Mouse (Mus musculus) stomach, postnatal 0 days (tissue): ENCODE measurements around the gene Ctnnbl1. TPM values are rescaled to one million over a fixed set of nuclear protein-coding genes. Genes with fewer than 3 reads are reported as not detected.

Experiments
- ATAC-seq: fragments of 200-750 bp; cut with Nextera tagmentation; 2 replicates; pipeline ENCODE4 v1.8.0; 2017; ENCODE audit not compliant: low FRiP score, low TSS enrichment
- DNase-seq: peaks from one replicate; pipeline ENCODE4 v3.0.0-alpha.2; 2016; ENCODE audit warnings: low spot score
- H3K27ac ChIP-seq: fragments of 300-500 bp; sonication (generic); replicated peaks from 2 replicates; pipeline ENCODE4 v1.5.1; 2014; ENCODE audit warnings: mild to moderate bottlenecking, control low read depth
- H3K27me3 ChIP-seq: fragments of 300-500 bp; sonication (generic); 2 replicates; pipeline ENCODE4 v1.6.1; 2014; ENCODE audit warnings: low read length; ENCODE audit not compliant: control insufficient read depth, insufficient read depth
- H3K36me3 ChIP-seq: fragments of 300-500 bp; sonication (generic); 2 replicates; pipeline ENCODE4 v1.6.1; 2014; ENCODE audit warnings: low read length, mixed read lengths; ENCODE audit not compliant: control insufficient read depth, insufficient read depth
- H3K4me1 ChIP-seq: fragments of 300-500 bp; sonication (generic); replicated peaks from 2 replicates; pipeline ENCODE4 v1.6.1; 2014; ENCODE audit warnings: antibody characterized with exemption; ENCODE audit not compliant: control insufficient read depth, insufficient read depth
- H3K4me2 ChIP-seq: fragments of 300-500 bp; sonication (generic); replicated peaks from 2 replicates; pipeline ENCODE4 v1.6.1; 2014; ENCODE audit warnings: low read depth, mild to moderate bottlenecking, control low read depth, moderate library complexity
- H3K4me3 ChIP-seq: fragments of 300-500 bp; sonication (generic); 2 replicates; pipeline ENCODE4 v1.5.1; 2014; ENCODE audit warnings: low read depth, low read length, control low read depth
- H3K9ac ChIP-seq: fragments of 300-500 bp; sonication (generic); 2 replicates; pipeline ENCODE4 v1.6.1; 2014; ENCODE audit warnings: mild to moderate bottlenecking, low read length, control low read depth, mixed read lengths
- H3K9me3 ChIP-seq: fragments of 300-500 bp; sonication (generic); 2 replicates; pipeline ENCODE4 v1.6.1; 2016; ENCODE audit warnings: low read length; ENCODE audit not compliant: control insufficient read depth
- CTCF ChIP-seq: IDR thresholded peaks from 2 replicates; pipeline ENCODE4 v1.5.1; 2016; ENCODE audit warnings: antibody characterized with exemption, low read depth, mild to moderate bottlenecking, moderate library complexity
- EP300 ChIP-seq: optimal IDR thresholded peaks from 2 replicates; pipeline ENCODE3; 2016; ENCODE audit warnings: antibody characterized with exemption
- WGBS: fragments of 180-500 bp; shearing (Covaris S2); extraction: QIAGEN DNeasy Blood & Tissue Kit; methylation state at CpG from one replicate; pipeline ENCODE4 v1.1.7; 2014; 5-methylcytosine and 5-hydroxymethylcytosine counted together
- polyA plus RNA-seq: library from polyadenylated mRNA; unstranded; fragments of >200 nt; fragmentation: Nextera tagmentation; extraction: Ambion mirVana; gene quantifications from 2 replicates; pipeline ENCODE4 v1.2.1, GENCODE M21; 2015

The Ctnnbl1 gene
- polyA plus RNA-seq, 1 experiment from 2014 or later, result 23.9 TPM

- H3K9me3 ChIP-seq, result no peaks in the 10 kb centered on the region
- no peak for DNase-seq
- TF ChIP-seq EP300, result no peak
- TF ChIP-seq CTCF, result no peak
- no peak overlapping the region for H3K4me2 ChIP-seq
- 77% methylated on average over 7 of the region's 7 CpGs for WGBS
- H3K27me3 ChIP-seq, result no peaks in the 10 kb centered on the region
- ATAC-seq, result no peak
- no peak overlapping the region for H3K27ac ChIP-seq
- H3K36me3 ChIP-seq, result no peaks in the 10 kb centered on the region
- H3K4me1 ChIP-seq, result no peaks in the 10 kb centered on the region
- H3K4me3 ChIP-seq, result no peak overlapping the region
- no peak overlapping the region for H3K9ac ChIP-seq
Observed at GRCm38 (mm10) chr2:157755771-157756170, 18.6 kb downstream of the Ctnnbl1 start.

- no peaks in the 10 kb centered on the region for H3K4me1 ChIP-seq
- no peak overlapping the region for H3K27ac ChIP-seq
- H3K4me3 ChIP-seq, result no peak overlapping the region
- no peak for ATAC-seq
- no peak overlapping the region for H3K9ac ChIP-seq
- no peaks in the 10 kb centered on the region for H3K27me3 ChIP-seq
- H3K9me3 ChIP-seq, result no peaks in the 10 kb centered on the region
- H3K4me2 ChIP-seq, result no peak overlapping the region
- no peak for DNase-seq
- H3K36me3 ChIP-seq, result no peaks in the 10 kb centered on the region
- 70% methylated on average over 7 of the region's 7 CpGs for WGBS
- TF ChIP-seq EP300 (no peak), CTCF (peak; percentile 42)
Observed at GRCm38 (mm10) chr2:157756193-157756592, 19.0 kb downstream of the Ctnnbl1 start.

- DNase-seq (no peak), ATAC-seq (no peak)
- Histone ChIP-seq H3K4me2 (no peak overlapping the region), H3K27ac (no peak overlapping the region), H3K4me1 (no peaks in the 10 kb centered on the region), H3K4me3 (no peak overlapping the region), H3K9ac (no peak overlapping the region), H3K9me3 (no peaks in the 10 kb centered on the region), H3K36me3 (no peaks in the 10 kb centered on the region), H3K27me3 (no peaks in the 10 kb centered on the region)
- TF ChIP-seq EP300 (no peak), CTCF (no peak)
- 87% methylated on average over 5 of the region's 5 CpGs for WGBS
Observed at GRCm38 (mm10) chr2:157758395-157758794, 21.2 kb downstream of the Ctnnbl1 start.

- Histone ChIP-seq H3K4me1 (no peaks in the 10 kb centered on the region), H3K4me2 (no peak overlapping the region), H3K27me3 (no peaks in the 10 kb centered on the region), H3K9me3 (no peaks in the 10 kb centered on the region), H3K9ac (no peak overlapping the region), H3K4me3 (no peak overlapping the region), H3K36me3 (no peaks in the 10 kb centered on the region), H3K27ac (no peak overlapping the region)
- 56% methylated on average over 6 of the region's 6 CpGs for WGBS
- DNase-seq (no peak), ATAC-seq (peak; percentile 92)
- TF ChIP-seq EP300 (no peak), CTCF (no peak)
Observed at GRCm38 (mm10) chr2:157759717-157760116, 22.5 kb downstream of the Ctnnbl1 start.

GRCm38 (mm10) chr2:157762903-157763302, 25.7 kb downstream of the Ctnnbl1 start:
- Histone ChIP-seq H3K9ac (no peak overlapping the region), H3K4me2 (no peak overlapping the region), H3K36me3 (no peaks in the 10 kb centered on the region), H3K4me3 (no peak overlapping the region), H3K4me1 (no peaks in the 10 kb centered on the region), H3K27ac (no peak overlapping the region), H3K9me3 (no peaks in the 10 kb centered on the region), H3K27me3 (no peaks in the 10 kb centered on the region)
- ATAC-seq, result no peak
- DNase-seq, result no peak
- 54% methylated on average over 4 of the region's 4 CpGs for WGBS
- TF ChIP-seq EP300 (no peak), CTCF (no peak)

GRCm38 (mm10) chr2:157766591-157766990, 29.4 kb downstream of the Ctnnbl1 start:
- H3K4me3 ChIP-seq, result no peak overlapping the region
- H3K9ac ChIP-seq, result no peak overlapping the region
- no peak overlapping the region for H3K4me2 ChIP-seq
- TF ChIP-seq EP300, result no peak
- TF ChIP-seq CTCF, result no peak
- no peaks in the 10 kb centered on the region for H3K27me3 ChIP-seq
- WGBS, result 60% methylated on average over 7 of the region's 7 CpGs
- DNase-seq, result peak; percentile 33
- H3K36me3 ChIP-seq, result no peaks in the 10 kb centered on the region
- H3K4me1 ChIP-seq, result no peaks in the 10 kb centered on the region
- H3K9me3 ChIP-seq, result no peaks in the 10 kb centered on the region
- ATAC-seq, result no peak
- no peak overlapping the region for H3K27ac ChIP-seq
